Mouse (Mus musculus): ENCODE data around the gene Zfp777. TPM values are rescaled to one million over a fixed set of nuclear protein-coding genes. Genes with fewer than 3 reads are reported as not detected.

The Zfp777 gene
- polyA plus RNA-seq (2021; fragmentation: Nextera tagmentation) = 6.2 and 8.8 TPM in 2 replicates
- long read RNA-seq, experiment 1, partial matches to known transcripts = 7 of 10 reads
- long read RNA-seq, experiment 1, other reads (novel, unspliced or antisense) = 1 of 10 reads
- long read RNA-seq, experiment 2, transcript Zfp777-201 (6 exons, 3,184 nt) = major isoform, 8 of 60 reads
- long read RNA-seq, experiment 2, transcript Zfp777-202 (6 exons, 3,111 nt) = minor isoform, 5 of 60 reads
- long read RNA-seq, experiment 2, partial matches to known transcripts = 12 of 60 reads
- long read RNA-seq, experiment 2, other reads (novel, unspliced or antisense) = 35 of 60 reads

GRCm38 (mm10) chr6:48048426-48049272, at the start of gene Zfp777:
Gene Zfp777 (minus strand): TSS chr6:48048911.

DNA sequence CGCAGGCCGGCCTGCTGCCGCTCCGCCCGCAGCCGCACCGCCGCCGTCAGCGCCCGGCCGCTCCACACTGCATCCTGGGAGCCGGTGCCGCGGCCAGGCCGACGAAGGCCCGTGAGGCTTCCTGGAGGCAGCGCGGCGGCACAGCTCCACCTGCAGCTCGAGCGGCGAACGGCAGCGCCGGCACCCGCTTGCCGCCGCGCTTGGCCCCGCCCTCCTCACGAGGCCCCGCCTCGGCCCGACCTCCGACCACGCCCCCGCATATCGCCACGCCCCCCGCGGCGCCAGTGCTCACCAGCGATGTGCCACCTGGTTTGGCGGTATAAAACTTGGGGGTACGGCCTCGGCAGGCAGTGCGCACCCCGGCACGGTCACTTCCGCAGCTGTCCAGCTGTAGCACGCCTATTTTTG, 37.8 kb upstream of the Zfp777 start, which contains the start of gene Zfp746:
Zfp746 (minus strand) TSS at position 123 of the 408 bp plus-strand sequence.

Small RNA genes within 50 kb of the gene (microRNA-seq; reads per million reads assigned to microRNA genes)
- not detected for gene Gm24563

Other genes with a start within 250 kb of the Zfp777 start
- gene Pdia4, start 235.5 kb downstream of the Zfp777 start, polyA plus RNA-seq (2021; fragmentation: Nextera tagmentation) = 42.8 and 61.7 TPM in 2 replicates
- gene Zfp786, start 218.0 kb downstream of the Zfp777 start, polyA plus RNA-seq (2021; fragmentation: Nextera tagmentation) = 1.1 and 1.4 TPM in 2 replicates
- 6.2 and 6.3 TPM in 2 replicates for gene Zfp398, start 213.2 kb downstream of the Zfp777 start, polyA plus RNA-seq (2021; fragmentation: Nextera tagmentation)
- 1.6 and 2.1 TPM in 2 replicates for gene Zfp282, start 171.7 kb downstream of the Zfp777 start, polyA plus RNA-seq (2021; fragmentation: Nextera tagmentation)
- gene Zfp212, start 128.4 kb downstream of the Zfp777 start, polyA plus RNA-seq (2021; fragmentation: Nextera tagmentation) = 6.8 and 7.6 TPM in 2 replicates
- gene Zfp956, start 95.5 kb downstream of the Zfp777 start, polyA plus RNA-seq (2021; fragmentation: Nextera tagmentation) = 11.2 and 12.7 TPM in 2 replicates
- 2.8 and 3.0 TPM in 2 replicates for gene Zfp746, start 37.7 kb upstream of the Zfp777 start, polyA plus RNA-seq (2021; fragmentation: Nextera tagmentation)